Mouse (Mus musculus): Measurements from ENCODE around the gene Ppp1r1b.

Ppp1r1b gene

GRCm38 (mm10) chr11:98348083-98348961 is at the start of gene Ppp1r1b:
Gene Ppp1r1b, plus strand, starts transcription at chr11:98348404.
- DNase-seq (ENCODE audit: low spot score in 2 of 2): no peak

- DNase-seq (ENCODE audit: low spot score in 2 of 2): no peak
Measured at GRCm38 (mm10) chr11:98298484-98299205, 49.6 kb upstream of the Ppp1r1b start.

GRCm38 (mm10) chr11:98313790-98314323 is 34.3 kb upstream of the Ppp1r1b start:
- DNase-seq (ENCODE audit: low spot score in 2 of 2): peak in 1 of 2 experiments; percentile 53

- no peak for DNase-seq (ENCODE audit: low spot score in 2 of 2)
Measured at GRCm38 (mm10) chr11:98317479-98317878, 30.7 kb upstream of the Ppp1r1b start.

- DNase-seq (ENCODE audit: low spot score in 2 of 2): no peak
Measured at GRCm38 (mm10) chr11:98318421-98319116, 29.6 kb upstream of the Ppp1r1b start.

GRCm38 (mm10) chr11:98319120-98319519 is 29.1 kb upstream of the Ppp1r1b start:
- no peak for DNase-seq (ENCODE audit: low spot score in 2 of 2)

GRCm38 (mm10) chr11:98319544-98319943 is 28.7 kb upstream of the Ppp1r1b start:
- DNase-seq (ENCODE audit: low spot score in 2 of 2): no peak

- no peak for DNase-seq (ENCODE audit: low spot score in 2 of 2)
Measured at GRCm38 (mm10) chr11:98319944-98320343, 28.3 kb upstream of the Ppp1r1b start.

GRCm38 (mm10) chr11:98320381-98320780 is 27.8 kb upstream of the Ppp1r1b start:
- DNase-seq (ENCODE audit: low spot score in 2 of 2): peak in 1 of 2 experiments; percentile 86

- peak in 1 of 2 experiments; percentile 87 for DNase-seq (ENCODE audit: low spot score in 2 of 2)
Measured at GRCm38 (mm10) chr11:98320806-98321676, 27.2 kb upstream of the Ppp1r1b start.

GRCm38 (mm10) chr11:98321677-98322003 is 26.6 kb upstream of the Ppp1r1b start:
- no peak for DNase-seq (ENCODE audit: low spot score in 2 of 2)

GRCm38 (mm10) chr11:98322159-98322558 is 26.0 kb upstream of the Ppp1r1b start:
- DNase-seq (ENCODE audit: low spot score in 2 of 2): no peak

GRCm38 (mm10) chr11:98323136-98323866 is 24.9 kb upstream of the Ppp1r1b start:
- DNase-seq (ENCODE audit: low spot score in 2 of 2): no peak

- DNase-seq (ENCODE audit: low spot score in 2 of 2): no peak
Measured at GRCm38 (mm10) chr11:98323933-98324332, 24.3 kb upstream of the Ppp1r1b start.

GRCm38 (mm10) chr11:98325191-98325820 is 22.9 kb upstream of the Ppp1r1b start:
- no peak for DNase-seq (ENCODE audit: low spot score in 2 of 2)

- DNase-seq (ENCODE audit: low spot score in 2 of 2): no peak
Measured at GRCm38 (mm10) chr11:98325821-98326218, 22.4 kb upstream of the Ppp1r1b start.

- no peak for DNase-seq (ENCODE audit: low spot score in 2 of 2)
Measured at GRCm38 (mm10) chr11:98326741-98327135, 21.5 kb upstream of the Ppp1r1b start.

- DNase-seq (ENCODE audit: low spot score in 2 of 2): no peak
Measured at GRCm38 (mm10) chr11:98327136-98328030, 20.8 kb upstream of the Ppp1r1b start.

- no peak for DNase-seq (ENCODE audit: low spot score in 2 of 2)
Measured at GRCm38 (mm10) chr11:98328031-98328370, 20.2 kb upstream of the Ppp1r1b start.

Data from cerebellum, postnatal 4 days (tissue).